ENCODE assay signal across 8 mouse cellular contexts in genomic region chrX:12089027-12089340, GRCm38 (mm10).
DNase-seq lines count a peak whose midpoint lies in the region; ATAC-seq and TF ChIP-seq lines count a peak whose summit lies in the region.

No protein-coding gene starts in this region.

- H3K27ac ChIP-seq in heart, adult 2 months = peak overlapping the region; percentile 96
- peak overlapping the region; percentile 97 for H3K27ac ChIP-seq in CH12.LX (ENCODE audit: insufficient read depth, low read depth)
- peak overlapping the region; percentile 95 for H3K27ac ChIP-seq in forebrain, embryonic 14.5 days (ENCODE audit: low read depth, low read length)
- peak overlapping the region; percentile 91 for H3K27ac ChIP-seq in liver, postnatal 0 days (ENCODE audit: low read depth)

- peak overlapping the region; percentile 67 for H3K4me3 ChIP-seq in heart, adult 2 months
- H3K4me3 ChIP-seq in CH12.LX (replicated peaks in 1 of 3; ENCODE audit: low read depth in 2 of 3, low read length in 2 of 3, poor library complexity in 1 of 3) = peak overlapping the region in 1 of 3 experiments; percentile 19
- peak overlapping the region; percentile 41; the same call in 1 of the 2 replicates for H3K4me3 ChIP-seq in forebrain, embryonic 14.5 days (ENCODE audit: low read depth, low read length)
- peak overlapping the region; percentile 57; the same call in 1 of the 2 replicates for H3K4me3 ChIP-seq in liver, postnatal 0 days (ENCODE audit: low read depth, low read length)

- in situ Hi-C loops in CH12.LX (cut with MboI; ENCODE audit: low pct_ligation_motif_present, low pct_unique_long_range_greater_than_20kb, low sequenced_read_pairs) = loop anchor here (5.0 kb wide), 1 partner anchor 38 kb away; no protein-coding TSS in a partner anchor

- H3K9ac ChIP-seq in heart, adult 2 months (ENCODE audit: low read depth, low read length) = peak overlapping the region; percentile 73
- H3K9ac ChIP-seq in CH12.LX (ENCODE audit: insufficient read depth, low read depth) = peak overlapping the region; percentile 58
- peak overlapping the region; percentile 45; the same call in 1 of the 2 replicates for H3K9ac ChIP-seq in forebrain, embryonic 14.5 days (ENCODE audit: low read length)
- H3K9ac ChIP-seq in liver, postnatal 0 days (replicated peaks) = peak overlapping the region; percentile 71

- no peaks in the 10 kb centered on the region for H3K36me3 ChIP-seq in heart, adult 2 months (ENCODE audit: control insufficient read depth, insufficient read depth, low read length)
- H3K36me3 ChIP-seq in CH12.LX (replicated peaks in 1 of 2; ENCODE audit: control insufficient read depth in 1 of 2, insufficient read depth in 1 of 2, low read length in 1 of 2) = no peaks in the 10 kb centered on the region
- H3K36me3 ChIP-seq in forebrain, embryonic 14.5 days (ENCODE audit: control insufficient read depth, insufficient read depth, low read length) = no peaks in the 10 kb centered on the region
- H3K36me3 ChIP-seq in liver, postnatal 0 days (replicated peaks; ENCODE audit: insufficient read depth, low read length) = no peaks in the 10 kb centered on the region

- peaks cover 6% of the 10 kb centered on the region for H3K9me3 ChIP-seq in CH12.LX (replicated peaks; ENCODE audit: low read length)
- no peaks in the 10 kb centered on the region for H3K9me3 ChIP-seq in forebrain, embryonic 14.5 days (replicated peaks; ENCODE audit: control insufficient read depth, low read length)
- no peaks in the 10 kb centered on the region for H3K9me3 ChIP-seq in liver, postnatal 0 days (ENCODE audit: low read length)

- H3K79me2 ChIP-seq in heart, adult 2 months (replicated peaks; ENCODE audit: control insufficient read depth, insufficient read depth, low read length) = no peaks in the 10 kb centered on the region
- peaks cover 27% of the 10 kb centered on the region for H3K79me2 ChIP-seq in CH12.LX (replicated peaks; ENCODE audit: control insufficient read depth, extremely low read depth, insufficient read depth, poor library complexity, severe bottlenecking)

- DNase-seq in heart, adult 2 months = no peak
- DNase-seq in heart, adult 11 months = no peak
- no peak for DNase-seq in CH12.LX (ENCODE audit: extremely low read depth)
- DNase-seq in forebrain, embryonic 14.5 days (ENCODE audit: low spot score) = no peak
- peak; percentile 45 for DNase-seq in liver, postnatal 0 days
- no peak for DNase-seq in layer of hippocampus, adult 11-12 months (ENCODE audit: low spot score)
- DNase-seq in ovary, postnatal 10 days (ENCODE audit: low spot score) = no peak

- TF ChIP-seq POLR2A in heart, adult 2 months (IDR thresholded peaks at IDR 0.05; ENCODE audit: insufficient read depth, low read depth, low read length) = no peak
- TF ChIP-seq POLR2A in CH12.LX (IDR thresholded peaks at IDR 0.05; ENCODE audit: low read depth, low read length) = no peak

- dilution Hi-C loops in CH12.LX (cut with MboI; ENCODE audit: extremely low pct_ligation_motif_present, extremely low pct_unique_long_range_greater_than_20kb, low sequenced_read_pairs) = no loop called here

- peak overlapping the region; percentile 56 for H3K4me2 ChIP-seq in CH12.LX (ENCODE audit: insufficient read depth, low read depth, poor library complexity, severe bottlenecking)
- H3K4me2 ChIP-seq in forebrain, embryonic 14.5 days (ENCODE audit: low read length) = peak overlapping the region; percentile 79
- peak overlapping the region; percentile 84 for H3K4me2 ChIP-seq in liver, postnatal 0 days (ENCODE audit: low read depth, low read length)

- intact Hi-C loops in heart, adult 2 months (cut with DNase I) = loop anchor here (2.0 to 10.0 kb wide), 3 partner anchors 82 to 424 kb away; no protein-coding TSS in a partner anchor

- ATAC-seq in forebrain, embryonic 14.5 days = no peak
- no peak for ATAC-seq in liver, postnatal 0 days
- ATAC-seq in cerebellum, adult (ENCODE audit: insufficient number of reproducible peaks, low FRiP score, low TSS enrichment) = no peak

- H3K27me3 ChIP-seq in heart, adult 2 months (ENCODE audit: control insufficient read depth, insufficient read depth, low read length) = no peaks in the 10 kb centered on the region
- no peaks in the 10 kb centered on the region for H3K27me3 ChIP-seq in CH12.LX (replicated peaks)
- peaks cover 19% of the 10 kb centered on the region for H3K27me3 ChIP-seq in forebrain, embryonic 14.5 days (replicated peaks; ENCODE audit: control insufficient read depth, insufficient read depth, low read length)
- peaks cover 62% of the 10 kb centered on the region for H3K27me3 ChIP-seq in liver, postnatal 0 days (ENCODE audit: insufficient read depth, low read length)

- WGBS in heart, adult 2 months = 9% methylated on average over 13 of the region's 13 CpGs
- WGBS in forebrain, embryonic 14.5 days = 1% methylated on average over 12 of the region's 13 CpGs
- 11% methylated on average over 9 of the region's 13 CpGs for WGBS in liver, postnatal 0 days (ENCODE audit: insufficient replicate concordance)

- no peak for TF ChIP-seq CTCF in heart, adult 2 months (IDR thresholded peaks at IDR 0.05)
- no peak for TF ChIP-seq CTCF in CH12.LX (conservative IDR thresholded peaks at IDR 0.05 in 1 of 2, IDR thresholded peaks at IDR 0.05 in 1 of 2; ENCODE audit: low read depth in 2 of 2, low read length in 2 of 2)
- no peak for TF ChIP-seq CTCF in liver, postnatal 0 days (IDR thresholded peaks at IDR 0.05; ENCODE audit: low read depth)

- TF ChIP-seq EP300 in heart, adult 2 months (IDR thresholded peaks at IDR 0.05; ENCODE audit: insufficient read depth, low read depth, low read length) = no peak
- TF ChIP-seq EP300 in CH12.LX (IDR thresholded peaks at IDR 0.05; ENCODE audit: low read length) = no peak
- TF ChIP-seq EP300 in liver, postnatal 0 days (IDR thresholded peaks at IDR 0.05; ENCODE audit: low read depth) = no peak

- H3K4me1 ChIP-seq in heart, adult 2 months (ENCODE audit: control insufficient read depth, insufficient read depth, low read length) = peaks cover 4% of the 10 kb centered on the region
- H3K4me1 ChIP-seq in CH12.LX (ENCODE audit: control insufficient read depth in 1 of 2, insufficient read depth in 2 of 2) = peaks cover 5% of the 10 kb centered on the region in 2 experiments; a peak in 3 of 4 replicates
- H3K4me1 ChIP-seq in forebrain, embryonic 14.5 days (ENCODE audit: control insufficient read depth, insufficient read depth, low read length) = peaks cover 16% of the 10 kb centered on the region
- H3K4me1 ChIP-seq in liver, postnatal 0 days (ENCODE audit: insufficient read depth) = peaks cover 16% of the 10 kb centered on the region; the same call in 1 of the 2 replicates

- TF ChIP-seq RAD21 in CH12.LX (IDR thresholded peaks at IDR 0.05; ENCODE audit: low read depth, low read length) = no peak

TF ChIP-seq in CH12.LX, 34 proteins besides CTCF, POLR2A, EP300 and RAD21:
- TF ChIP-seq ZNF384 (IDR thresholded peaks at IDR 0.05; ENCODE audit: low read depth, low read length) (no peak), GABPA (IDR thresholded peaks at IDR 0.05; ENCODE audit: insufficient replicate concordance, low read depth, low read length) (no peak), MAFK (IDR thresholded peaks at IDR 0.05; ENCODE audit: insufficient replicate concordance, low read length) (no peak), UBTF (IDR thresholded peaks at IDR 0.05; ENCODE audit: low read depth, low read length) (0 out of 2 replicates have a peak, but pooled peaks have one; percentile 18), ETS1 (conservative IDR thresholded peaks at IDR 0.05; ENCODE audit: low read depth, low read length) (no peak; the same call in 1 of the 2 replicates), RCOR1 (conservative IDR thresholded peaks at IDR 0.05; ENCODE audit: low read depth, low read length) (no peak), NRF1 (IDR thresholded peaks at IDR 0.05; ENCODE audit: low read depth, low read length) (no peak), POLR2AphosphoS2 (IDR thresholded peaks at IDR 0.05; ENCODE audit: low read depth, low read length) (no peak), PAX5 (IDR thresholded peaks at IDR 0.05; ENCODE audit: low read length) (no peak), IRF4 (IDR thresholded peaks at IDR 0.05; ENCODE audit: low read depth, low read length) (no peak; the same call in 1 of the 2 replicates), JUND (conservative IDR thresholded peaks at IDR 0.05; ENCODE audit: low read depth, low read length) (no peak), USF1 (IDR thresholded peaks at IDR 0.05; ENCODE audit: low read depth, low read length) (no peak), ZKSCAN1 (IDR thresholded peaks at IDR 0.05; ENCODE audit: borderline replicate concordance, low read depth, low read length) (no peak), SIN3A (IDR thresholded peaks at IDR 0.05; ENCODE audit: low read length) (no peak), ELF1 (IDR thresholded peaks at IDR 0.05; ENCODE audit: low read depth, low read length) (0 out of 2 replicates have a peak, but pooled peaks have one; percentile 4), MEF2A (IDR thresholded peaks at IDR 0.05; ENCODE audit: borderline replicate concordance, low read depth, low read length) (0 out of 2 replicates have a peak, but pooled peaks have one; percentile 20), ZMIZ1 (IDR thresholded peaks at IDR 0.05; ENCODE audit: low read depth, low read length) (no peak), CHD1 (IDR thresholded peaks at IDR 0.05; ENCODE audit: low read depth, low read length) (no peak), ZC3H11A (IDR thresholded peaks at IDR 0.05; ENCODE audit: low read depth, low read length) (no peak), TBP (conservative IDR thresholded peaks at IDR 0.05; ENCODE audit: low read depth, low read length) (no peak), TCF12 (IDR thresholded peaks at IDR 0.05; ENCODE audit: low read depth, low read length) (peak; percentile 45), SMC3 (IDR thresholded peaks at IDR 0.05; ENCODE audit: low read depth, low read length) (peak; percentile 8; the same call in 1 of the 2 replicates), MAX (IDR thresholded peaks at IDR 0.05; ENCODE audit: low read length) (no peak), JUN (IDR thresholded peaks at IDR 0.05; ENCODE audit: insufficient read depth, low read depth, low read length) (no peak), MAZ (IDR thresholded peaks at IDR 0.05; ENCODE audit: low read depth, low read length) (peak; percentile 78; the same call in 1 of the 2 replicates), BHLHE40 (IDR thresholded peaks at IDR 0.05; ENCODE audit: low read depth, low read length) (peak; percentile 11; the same call in 1 of the 2 replicates), HCFC1 (IDR thresholded peaks at IDR 0.05; ENCODE audit: low read depth, low read length) (no peak), USF2 (conservative IDR thresholded peaks at IDR 0.05; ENCODE audit: low read depth, low read length) (no peak), E2F4 (IDR thresholded peaks at IDR 0.05; ENCODE audit: insufficient replicate concordance, low read depth, low read length) (no peak), CHD2 (IDR thresholded peaks at IDR 0.05; ENCODE audit: low read length) (no peak)
